ENCODE assay signal across 8 mouse cellular contexts in the genomic region with DNA sequence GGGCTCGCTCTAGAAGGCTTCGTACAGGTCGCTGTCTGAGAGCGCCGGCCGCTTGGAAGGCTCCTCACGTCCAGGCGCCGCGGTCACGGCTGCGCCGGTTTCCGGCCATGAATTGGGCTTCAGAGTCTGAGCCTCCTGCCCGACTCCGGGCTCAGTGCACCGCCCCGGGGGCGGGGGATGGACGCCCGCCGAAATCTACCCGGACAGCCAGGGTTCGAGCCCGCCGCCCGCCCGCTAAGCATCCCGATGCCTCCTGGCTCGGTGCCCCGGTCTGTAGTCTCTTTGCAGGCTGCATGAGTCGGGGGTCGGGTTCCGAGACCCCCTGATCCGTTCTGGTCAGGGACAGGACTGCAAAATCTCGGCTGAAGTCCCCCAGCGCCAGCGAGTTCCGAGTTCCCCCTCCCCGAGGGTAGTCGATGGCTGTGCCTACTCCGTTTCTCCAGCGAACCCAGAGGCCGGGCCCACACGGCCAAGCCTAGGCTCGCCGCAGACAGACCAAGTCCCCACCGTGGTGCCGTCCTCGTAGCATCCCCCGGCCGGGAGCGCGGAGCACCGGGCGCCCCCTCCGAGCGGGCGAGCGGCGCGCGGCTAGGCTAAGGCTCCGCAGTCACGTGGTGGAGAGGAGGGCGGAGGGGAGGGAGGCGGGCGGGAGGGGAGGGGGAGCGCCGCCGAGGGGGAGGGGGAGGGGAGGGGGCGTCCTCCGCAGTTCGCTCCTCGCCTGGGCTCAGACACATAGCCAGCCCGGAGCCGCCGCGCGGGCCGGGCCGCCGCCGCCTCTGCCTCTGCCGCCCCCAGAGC. TPM values are rescaled to one million over a fixed set of nuclear protein-coding genes. Genes with fewer than 3 reads are reported as not detected.
A peak's percentile ranks its signal among the peaks of the same experiment; 100 is the strongest.
DNase-seq lines count a peak whose midpoint lies in the region; ATAC-seq lines count a peak whose summit lies in the region.

No protein-coding gene starts in this region.

- WGBS in neural tube, embryonic 12.5 days = 1% methylated on average over 57 of the region's 85 CpGs

- peak overlapping the region; percentile 69 for H3K4me3 ChIP-seq in neural tube, embryonic 12.5 days

- H3K4me1 ChIP-seq in neural tube, embryonic 12.5 days = peaks cover 23% of the 10 kb centered on the region

- intact Hi-C loops in heart, postnatal 14 days (cut with DNase I) = no loop called here
- intact Hi-C loops in left cerebral cortex, postnatal 4 days (cut with DNase I) = no loop called here

- peak overlapping the region; percentile 92 for H3K4me2 ChIP-seq in neural tube, embryonic 12.5 days (replicated peaks)

- peak; percentile 38 for DNase-seq in layer of hippocampus, adult 11-12 months (ENCODE audit: low spot score)
- no peak for DNase-seq in layer of hippocampus, adult 9-11 months
- peak; percentile 75 for DNase-seq in embryo, embryonic 9.5 days (ENCODE audit: extremely low spot score)
- peak; percentile 13 to 14 for DNase-seq in heart, postnatal 14 days
- DNase-seq in left cerebral cortex, postnatal 4 days = peak; percentile 77
- DNase-seq in spleen, adult 18-20 months = no peak

- peak overlapping the region; percentile 68 for H3K9ac ChIP-seq in neural tube, embryonic 12.5 days

- H3K27me3 ChIP-seq in neural tube, embryonic 12.5 days (replicated peaks) = peaks cover 77% of the 10 kb centered on the region

- peak; percentile 78 for ATAC-seq in neural tube, embryonic 12.5 days (ENCODE audit: low FRiP score, low read depth)
- ATAC-seq in granulocyte monocyte progenitor cell, adult 5-6 weeks (replicated peaks; ENCODE audit: poor library complexity, severe bottlenecking) = no peak

- H3K36me3 ChIP-seq in neural tube, embryonic 12.5 days = no peaks in the 10 kb centered on the region

- no peak overlapping the region; the same call in 1 of the 2 replicates for H3K27ac ChIP-seq in neural tube, embryonic 12.5 days

- H3K9me3 ChIP-seq in neural tube, embryonic 12.5 days = no peaks in the 10 kb centered on the region

RNA-seq across cellular contexts. Expression of a gene that starts 0.6 kb away (rescaled TPM):
- total RNA-seq in heart, postnatal 14 days (2021) = not detected
- total RNA-seq in left cerebral cortex, postnatal 4 days (2021) = 10 to 100 TPM; 42.9 to 51.1 TPM
- 2.0 and 2.4 TPM in 2 replicates for polyA plus RNA-seq in neural tube, embryonic 12.5 days (2016; fragmentation: Nextera tagmentation; extraction: Ambion mirVana)
- total RNA-seq in granulocyte monocyte progenitor cell, adult 5-6 weeks (2014; fragmentation: Nextera tagmentation) = not detected in 2 replicates
- total RNA-seq in granulocyte monocyte progenitor cell, adult 5-6 weeks (2017) = not detected in 2 replicates

Comparison
In these comparisons a context has a peak if more than half of its experiments do, and no peak if none do; other contexts are left out.
1. DNase-seq: peak in layer of hippocampus, adult 11-12 months (single experiment), embryo, embryonic 9.5 days (single experiment), heart, postnatal 14 days (2 of 2) and left cerebral cortex, postnatal 4 days (single experiment); none in layer of hippocampus, adult 9-11 months (single experiment) and spleen, adult 18-20 months (0 of 2).
2. RNA of a gene that starts 0.6 kb away (total RNA-seq): 42.9 to 51.1 TPM in left cerebral cortex, postnatal 4 days; not detected in heart, postnatal 14 days and not detected in granulocyte monocyte progenitor cell, adult 5-6 weeks; every median in the first group is over 10 times any median in the second.